Mouse (Mus musculus) neural tube, embryonic 12.5 days (tissue): ENCODE results near the gene Sdhaf2. TPM values are rescaled to one million over a fixed set of nuclear protein-coding genes. Genes with fewer than 3 reads are reported as not detected.
"Not testable (repeated sequence)": the region's sequence is repeated elsewhere in the genome, so short reads cannot be mapped to it uniquely, and the experiment has no call there.

ENCODE experiments used
- ATAC-seq: fragments of 200-750 bp; cut with Nextera tagmentation; 2 replicates; pipeline ENCODE4 v1.8.0; 2017; ENCODE audit warnings: low read depth, mild to moderate bottlenecking, moderate TSS enrichment, moderate library complexity; ENCODE audit not compliant: low FRiP score
- H3K27ac ChIP-seq: fragments of 300-500 bp; sonication (generic); 2 replicates; pipeline ENCODE4 v1.5.1; 2016
- H3K27me3 ChIP-seq: fragments of 300-500 bp; sonication (generic); replicated peaks from 2 replicates; pipeline ENCODE4 v1.6.1; 2016; ENCODE audit warnings: mild to moderate bottlenecking
- H3K36me3 ChIP-seq: fragments of 300-500 bp; sonication (generic); 2 replicates; pipeline ENCODE4 v1.6.1; 2016; ENCODE audit warnings: mild to moderate bottlenecking
- H3K4me1 ChIP-seq: fragments of 300-500 bp; sonication (generic); 2 replicates; pipeline ENCODE4 v1.6.1; 2016
- H3K4me2 ChIP-seq: fragments of 300-500 bp; sonication (generic); replicated peaks from 2 replicates; pipeline ENCODE4 v1.6.1; 2016; ENCODE audit warnings: mild to moderate bottlenecking
- H3K4me3 ChIP-seq: fragments of 300-500 bp; sonication (generic); 2 replicates; pipeline ENCODE4 v1.5.1; 2016
- H3K9ac ChIP-seq: fragments of 300-500 bp; sonication (generic); 2 replicates; pipeline ENCODE4 v1.6.1; 2016; ENCODE audit warnings: mild to moderate bottlenecking
- H3K9me3 ChIP-seq: fragments of 300-500 bp; sonication (generic); 2 replicates; pipeline ENCODE4 v1.6.1; 2016; ENCODE audit warnings: mild to moderate bottlenecking
- WGBS: fragments of 180-500 bp; shearing (Covaris S2); methylation state at CpG from one replicate; pipeline ENCODE4 v1.1.7; 2016; 5-methylcytosine and 5-hydroxymethylcytosine counted together
- polyA plus RNA-seq: library from polyadenylated mRNA; unstranded; fragments of >200 nt; fragmentation: Nextera tagmentation; extraction: Ambion mirVana; gene quantifications from 2 replicates; pipeline ENCODE4 v1.2.1, GENCODE M21; 2016

Gene Sdhaf2
- polyA plus RNA-seq, result 58.1 and 64.3 TPM in 2 replicates

DNA sequence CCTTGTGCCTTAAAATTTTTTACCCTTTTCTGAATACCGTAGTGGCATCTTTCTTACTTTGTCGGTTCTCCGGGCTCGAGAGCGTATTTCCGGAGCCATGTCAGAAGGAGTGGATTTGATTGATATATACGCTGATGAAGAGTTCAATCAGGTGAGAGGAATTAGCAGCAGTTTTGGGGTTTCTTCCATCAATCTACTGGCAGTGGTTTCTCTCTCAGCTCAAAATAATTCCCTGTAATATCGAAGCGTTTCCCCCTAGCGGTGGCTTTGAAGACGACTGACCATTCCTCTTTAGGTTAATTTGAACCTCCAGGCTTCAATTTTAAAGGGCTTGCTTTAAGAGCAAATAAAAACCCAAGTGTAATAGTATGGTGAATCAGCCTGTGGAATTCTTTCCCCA is at the start of gene Sdhaf2:
Gene Sdhaf2, minus strand, starts transcription at position 233 of the 400 bp plus-strand sequence.
- peaks cover 19% of the 10 kb centered on the region for H3K36me3 ChIP-seq
- H3K4me3 ChIP-seq, result peak within 1 kb of the TSS; percentile 98
- WGBS, result under 1% methylated on average over 11 of the region's 11 CpGs
- H3K27me3 ChIP-seq, result no peaks in the 10 kb centered on the region
- H3K27ac ChIP-seq, result peak within 1 kb of the TSS; percentile 94
- H3K9me3 ChIP-seq, result no peaks in the 10 kb centered on the region
- H3K9ac ChIP-seq, result peak within 1 kb of the TSS; percentile 98
- peak; percentile 33 for ATAC-seq
- peak within 1 kb of the TSS; percentile 76 for H3K4me2 ChIP-seq
- H3K4me1 ChIP-seq, result peaks cover 19% of the 10 kb centered on the region

GRCm38 (mm10) chr19:10569627-10570026 is 43.7 kb upstream of the Sdhaf2 start:
- Histone ChIP-seq H3K4me2 (no peak overlapping the region), H3K4me1 (no peaks in the 10 kb centered on the region), H3K36me3 (peaks cover 52% of the 10 kb centered on the region), H3K27ac (no peak overlapping the region), H3K4me3 (no peak overlapping the region), H3K9me3 (no peaks in the 10 kb centered on the region), H3K27me3 (no peaks in the 10 kb centered on the region), H3K9ac (no peak overlapping the region)
- 96% methylated on average over 6 of the region's 6 CpGs for WGBS
- no peak for ATAC-seq

- ATAC-seq, result no peak
- Histone ChIP-seq H3K9ac (no peak overlapping the region), H3K4me1 (no peaks in the 10 kb centered on the region), H3K36me3 (peaks cover 15% of the 10 kb centered on the region; the same call in 1 of the 2 replicates), H3K27ac (no peak overlapping the region), H3K4me3 (no peak overlapping the region), H3K9me3 (no peaks in the 10 kb centered on the region), H3K4me2 (no peak overlapping the region), H3K27me3 (no peaks in the 10 kb centered on the region)
- 80% methylated on average over 4 of the region's 4 CpGs for WGBS
Measured at GRCm38 (mm10) chr19:10565217-10565616, 39.3 kb upstream of the Sdhaf2 start.

- H3K9ac ChIP-seq, result no peak overlapping the region
- H3K27me3 ChIP-seq, result no peaks in the 10 kb centered on the region
- no peak overlapping the region for H3K4me2 ChIP-seq
- no peak overlapping the region for H3K4me3 ChIP-seq
- H3K27ac ChIP-seq, result no peak overlapping the region
- no peaks in the 10 kb centered on the region for H3K4me1 ChIP-seq
- H3K36me3 ChIP-seq, result peaks cover 6% of the 10 kb centered on the region; the same call in 1 of the 2 replicates
- WGBS, result 78% methylated on average over 6 of the region's 6 CpGs
- no peaks in the 10 kb centered on the region for H3K9me3 ChIP-seq
- ATAC-seq, result no peak
Measured at GRCm38 (mm10) chr19:10564278-10564677, 38.3 kb upstream of the Sdhaf2 start.

DNA sequence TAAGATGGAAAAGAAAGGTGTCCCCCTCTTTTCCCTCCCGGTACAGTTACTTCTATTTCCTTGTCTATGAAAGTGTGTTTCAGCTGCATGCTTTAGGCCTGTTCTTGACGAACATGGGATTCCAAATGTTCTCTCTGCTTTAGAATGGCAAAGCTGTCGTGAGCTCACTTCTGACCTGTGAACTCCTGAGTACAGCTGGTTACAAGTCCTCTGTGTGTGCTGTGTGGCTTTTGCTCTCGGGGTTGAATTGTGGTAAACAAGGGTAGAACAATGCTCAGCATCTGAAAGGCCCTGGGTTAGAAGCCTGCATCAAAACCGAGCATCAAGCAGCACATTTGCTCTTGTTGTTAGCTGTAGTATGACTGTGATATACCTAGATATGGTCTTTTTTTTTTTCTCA is 36.4 kb upstream of the Sdhaf2 start:
- Histone ChIP-seq H3K27ac (no peak overlapping the region), H3K4me2 (no peak overlapping the region), H3K4me1 (no peaks in the 10 kb centered on the region), H3K27me3 (no peaks in the 10 kb centered on the region), H3K9ac (no peak overlapping the region), H3K9me3 (no peaks in the 10 kb centered on the region), H3K4me3 (no peak overlapping the region), H3K36me3 (no peaks in the 10 kb centered on the region)
- WGBS, result 70% methylated on average over 5 of the region's 5 CpGs
- ATAC-seq, result no peak

- H3K9ac ChIP-seq, result no peak overlapping the region
- H3K4me1 ChIP-seq, result peaks cover under 1% of the 10 kb centered on the region; the same call in 1 of the 2 replicates
- H3K4me2 ChIP-seq, result no peak overlapping the region
- H3K27me3 ChIP-seq, result no peaks in the 10 kb centered on the region
- no peaks in the 10 kb centered on the region for H3K36me3 ChIP-seq
- H3K27ac ChIP-seq, result no peak overlapping the region
- H3K9me3 ChIP-seq, result no peaks in the 10 kb centered on the region
- WGBS, result 77% methylated on average over 6 of the region's 6 CpGs
- no peak for ATAC-seq
- H3K4me3 ChIP-seq, result no peak overlapping the region
Measured at GRCm38 (mm10) chr19:10561558-10562314, 35.8 kb upstream of the Sdhaf2 start.

GRCm38 (mm10) chr19:10560108-10560507 is 34.2 kb upstream of the Sdhaf2 start:
- 39% methylated on average over 5 of the region's 5 CpGs for WGBS
- H3K4me2 ChIP-seq, result no peak overlapping the region
- H3K4me3 ChIP-seq, result no peak overlapping the region
- H3K9me3 ChIP-seq, result no peaks in the 10 kb centered on the region
- H3K27ac ChIP-seq, result no peak overlapping the region
- H3K4me1 ChIP-seq, result peaks cover 10% of the 10 kb centered on the region
- H3K36me3 ChIP-seq, result no peaks in the 10 kb centered on the region
- no peaks in the 10 kb centered on the region for H3K27me3 ChIP-seq
- no peak overlapping the region for H3K9ac ChIP-seq
- no peak for ATAC-seq

- H3K9me3 ChIP-seq, ATAC-seq, H3K36me3 ChIP-seq, H3K4me2 ChIP-seq, H3K9ac ChIP-seq, H3K27ac ChIP-seq, H3K4me3 ChIP-seq, H3K27me3 ChIP-seq: not testable (repeated sequence)
- 73% methylated on average over 4 of the region's 4 CpGs for WGBS
- H3K4me1 ChIP-seq, result peaks cover 19% of the 10 kb centered on the region
Measured at GRCm38 (mm10) chr19:10557837-10558375, 32.0 kb upstream of the Sdhaf2 start.

- 65% methylated on average over 2 of the region's 2 CpGs for WGBS
- Histone ChIP-seq H3K4me2 (no peak overlapping the region), H3K4me3 (no peak overlapping the region), H3K36me3 (peaks cover 5% of the 10 kb centered on the region; the same call in 1 of the 2 replicates), H3K9me3 (no peaks in the 10 kb centered on the region), H3K4me1 (peaks cover 19% of the 10 kb centered on the region), H3K27me3 (no peaks in the 10 kb centered on the region), H3K9ac (no peak overlapping the region), H3K27ac (no peak overlapping the region)
- ATAC-seq, result no peak
Measured at GRCm38 (mm10) chr19:10557430-10557829, 31.5 kb upstream of the Sdhaf2 start.

- Histone ChIP-seq H3K4me2 (no peak overlapping the region), H3K27ac (no peak overlapping the region), H3K4me3 (no peak overlapping the region), H3K4me1 (peaks cover 19% of the 10 kb centered on the region), H3K27me3 (no peaks in the 10 kb centered on the region), H3K9ac (no peak overlapping the region), H3K9me3 (no peaks in the 10 kb centered on the region), H3K36me3 (peaks cover 5% of the 10 kb centered on the region; the same call in 1 of the 2 replicates)
- ATAC-seq, result no peak
- WGBS, result 76% methylated on average over 2 of the region's 2 CpGs
Measured at GRCm38 (mm10) chr19:10557001-10557400, 31.1 kb upstream of the Sdhaf2 start.

DNA sequence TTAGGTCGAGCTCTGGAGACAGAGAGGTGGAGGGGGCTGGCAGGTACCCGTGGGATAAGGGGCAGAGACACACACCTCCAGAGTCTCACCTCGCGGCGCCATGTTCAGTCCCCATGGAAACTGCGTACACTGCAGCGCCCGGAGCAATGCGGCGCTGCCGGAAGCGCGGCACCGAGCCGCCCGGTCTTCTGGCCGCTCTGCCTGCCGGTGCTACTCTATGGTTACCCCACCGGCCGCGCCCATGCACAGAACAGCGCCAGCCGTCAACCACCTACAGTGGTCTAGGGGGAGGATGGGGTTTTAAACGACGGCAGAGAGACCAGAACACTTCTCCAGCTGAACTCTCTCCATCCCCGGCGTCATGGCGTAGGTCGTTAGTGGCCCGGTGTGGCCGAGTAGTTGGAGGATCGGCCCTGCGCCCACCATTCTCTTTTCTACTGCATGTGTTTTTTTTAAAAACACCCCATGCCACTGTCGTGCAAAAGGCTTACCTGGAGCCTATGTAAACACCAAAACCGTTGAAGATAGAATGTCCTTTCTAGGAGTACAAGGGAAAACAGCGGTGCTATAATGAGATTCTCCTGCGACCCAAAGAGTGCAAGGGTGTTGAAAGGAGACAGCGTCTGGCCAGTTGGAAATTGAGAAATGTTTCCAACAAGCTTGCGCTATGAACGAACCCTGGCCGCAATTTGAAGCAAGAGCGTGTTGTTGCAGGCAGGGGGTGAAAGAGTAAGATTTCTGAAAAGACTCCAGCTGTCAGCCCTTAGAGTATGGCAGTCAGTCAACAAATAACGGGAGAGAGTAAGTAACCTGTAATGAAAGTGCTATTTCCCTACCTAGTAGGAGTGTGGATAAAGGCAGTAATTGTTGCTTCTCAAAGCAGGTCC is 29.9 kb upstream of the Sdhaf2 start, which contains the start of gene Tmem216:
Gene Tmem216, minus strand, starts transcription at position 615 of the 887 bp plus-strand sequence.
- peaks cover 19% of the 10 kb centered on the region for H3K4me1 ChIP-seq
- H3K9ac ChIP-seq, result peak within 1 kb of the TSS; percentile 58
- H3K4me3 ChIP-seq, result peak within 1 kb of the TSS; percentile 65
- peak within 1 kb of the TSS; percentile 46; the same call in 1 of the 2 replicates for H3K27ac ChIP-seq
- H3K36me3 ChIP-seq, result peaks cover 17% of the 10 kb centered on the region
- peak; percentile 97 for ATAC-seq
- H3K4me2 ChIP-seq, result peak within 1 kb of the TSS; percentile 77
- H3K9me3 ChIP-seq, result no peaks in the 10 kb centered on the region
- WGBS, result 2% methylated on average over 43 of the region's 43 CpGs
- H3K27me3 ChIP-seq, result no peaks in the 10 kb centered on the region

DNA sequence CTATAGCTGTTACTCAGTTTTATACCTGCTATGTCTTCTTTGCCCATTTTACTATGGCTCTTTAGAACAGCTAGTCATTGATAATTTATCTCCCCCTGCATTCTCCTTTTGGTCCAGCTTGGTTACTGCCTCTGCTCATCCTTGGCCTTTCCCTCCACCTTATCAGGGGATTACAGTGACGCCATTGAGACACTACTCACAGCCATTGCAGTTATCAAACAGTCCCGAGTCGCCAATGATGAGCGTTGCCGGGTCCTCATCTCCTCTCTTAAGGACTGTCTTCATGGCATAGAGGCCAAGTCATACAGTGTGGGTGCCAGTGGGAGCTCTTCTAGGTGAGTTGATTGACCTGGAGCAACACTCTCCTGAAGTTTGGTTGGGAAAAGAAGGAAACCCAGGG is 13.5 kb upstream of the Sdhaf2 start:
- H3K27ac ChIP-seq, result no peak overlapping the region
- no peaks in the 10 kb centered on the region for H3K9me3 ChIP-seq
- H3K4me3 ChIP-seq, result no peak overlapping the region
- H3K9ac ChIP-seq, result no peak overlapping the region
- no peak for ATAC-seq
- H3K4me2 ChIP-seq, result no peak overlapping the region
- H3K36me3 ChIP-seq, result peaks cover 84% of the 10 kb centered on the region
- no peaks in the 10 kb centered on the region for H3K4me1 ChIP-seq
- 94% methylated on average over 5 of the region's 5 CpGs for WGBS
- no peaks in the 10 kb centered on the region for H3K27me3 ChIP-seq
